Mouse (Mus musculus) cerebellum, adult 8-10 months (tissue): ENCODE results near the gene Psmd14.

Source experiments
- DNase-seq: peaks from one replicate; pipeline ENCODE4 v3.0.0; 2022

Psmd14 gene

GRCm38 (mm10) chr2:61814548-61815473, 103.3 kb downstream of the Psmd14 start:
- DNase-seq, result no peak

DNA sequence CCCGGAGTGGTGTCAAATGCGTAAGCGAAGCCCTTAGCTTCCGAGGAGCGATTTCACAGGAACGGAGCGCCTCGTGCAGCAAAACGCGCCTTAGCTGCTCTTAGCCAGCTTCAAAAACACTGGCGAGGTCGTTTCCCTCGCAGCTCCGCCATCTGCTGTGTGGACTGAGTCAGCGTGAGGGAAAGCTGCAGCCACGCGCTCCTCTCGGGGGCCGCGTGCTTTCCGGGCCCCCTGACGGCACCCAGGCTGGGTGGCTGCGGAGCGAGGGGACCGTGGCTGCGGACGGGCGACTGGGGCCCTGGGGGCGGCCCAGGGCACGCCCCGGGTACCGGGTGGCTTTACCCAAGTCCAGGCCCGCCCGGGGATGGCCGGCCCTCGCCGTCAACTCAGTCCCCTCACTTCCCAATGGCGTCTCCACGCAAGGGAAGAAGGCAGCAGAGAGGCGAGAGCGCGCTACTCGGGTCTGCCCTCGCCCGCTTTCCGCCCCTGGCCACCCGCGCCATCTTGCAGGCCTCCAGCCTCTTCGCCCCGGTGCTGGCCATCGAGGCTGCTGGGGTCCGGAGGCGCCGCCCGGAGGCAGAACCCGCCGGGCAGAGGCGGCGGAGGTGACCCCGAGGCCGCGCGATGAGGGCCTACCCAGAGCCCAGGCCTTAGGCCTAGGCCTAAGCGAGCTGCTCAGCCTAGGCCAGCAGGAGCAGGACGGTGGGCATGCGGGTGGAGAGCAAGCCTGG, 104.3 kb downstream of the Psmd14 start:
- DNase-seq, result no peak

GRCm38 (mm10) chr2:61818197-61818596, 106.7 kb downstream of the Psmd14 start:
- DNase-seq, result no peak

DNA sequence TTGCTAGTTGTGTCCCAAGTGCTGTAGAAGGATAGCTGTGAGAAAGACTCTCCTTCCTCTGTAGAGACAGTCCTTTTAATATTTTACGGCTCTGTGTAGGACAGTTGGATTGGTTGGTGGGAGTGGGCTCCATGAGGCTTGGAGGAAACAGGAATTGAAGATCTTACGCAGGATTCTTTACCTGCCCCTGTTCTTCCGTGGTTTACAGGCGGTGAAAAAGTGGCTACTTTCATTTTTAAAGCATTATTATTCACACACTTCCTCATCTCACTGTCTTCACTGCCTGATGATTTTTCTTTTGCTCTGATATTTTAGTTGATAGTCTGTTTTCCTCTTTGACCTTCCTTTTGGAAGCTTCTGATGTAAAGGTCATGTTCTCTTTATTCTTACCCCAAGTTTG, 108.7 kb downstream of the Psmd14 start:
- DNase-seq, result no peak

GRCm38 (mm10) chr2:61823426-61824140, 112.1 kb downstream of the Psmd14 start:
- DNase-seq, result no peak

DNA sequence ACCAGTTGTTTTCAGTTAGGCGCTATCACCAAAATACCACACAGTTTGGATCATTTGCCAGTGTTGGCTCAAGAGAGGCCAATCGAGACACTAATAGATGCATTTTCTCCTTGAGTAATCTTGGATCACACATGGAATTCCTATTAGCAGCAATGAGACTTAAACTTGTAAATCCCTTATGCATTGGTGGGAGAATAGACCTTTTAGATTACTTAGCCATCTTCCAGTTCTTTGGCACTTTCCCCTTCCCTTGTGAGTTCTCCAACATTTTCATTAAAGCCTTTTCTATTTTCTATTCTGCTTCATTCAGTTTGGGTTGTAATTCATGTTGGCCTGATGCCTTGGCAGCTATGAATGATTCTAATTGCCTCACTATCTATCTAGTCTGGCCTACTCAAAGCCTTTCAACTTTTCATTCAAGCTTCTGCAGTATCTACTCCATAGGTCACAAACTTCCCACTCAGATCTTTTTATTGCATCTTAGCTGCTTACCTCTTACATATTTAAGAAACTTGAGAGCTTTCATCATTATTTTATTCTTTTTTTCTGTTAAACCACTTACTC, 125.8 kb downstream of the Psmd14 start:
- no peak for DNase-seq
